Mouse (Mus musculus): ENCODE data around the gene Adra2c. TPM values are rescaled to one million over a fixed set of nuclear protein-coding genes. Genes with fewer than 3 reads are reported as not detected.

Adra2c gene
- polyA plus RNA-seq, 1 experiment: not detected

DNA sequence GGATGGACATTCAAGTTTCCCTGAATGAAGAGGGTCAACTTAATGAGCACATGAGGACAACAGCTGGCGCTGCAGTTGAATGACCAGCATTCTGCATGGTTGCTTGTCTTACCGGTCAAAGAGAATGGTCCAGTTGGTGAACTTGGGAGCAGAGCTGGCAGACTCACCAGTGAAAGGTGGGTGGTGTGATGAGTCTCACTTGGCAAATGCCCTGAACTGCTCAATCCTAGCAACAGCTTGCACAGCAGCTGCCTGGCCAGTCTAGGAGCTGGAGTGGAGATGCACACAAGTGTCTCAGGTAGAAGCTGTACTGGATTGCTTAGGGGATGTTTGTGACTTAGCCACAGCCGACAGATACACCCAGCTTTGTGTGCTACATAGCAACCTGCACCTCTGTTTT lies 26.1 kb downstream of the Adra2c start:
- WGBS: 96% methylated on average over 3 of the region's 3 CpGs
- no peak overlapping the region for H3K27ac ChIP-seq (ENCODE audit: insufficient read depth, low read depth, low read length)
- no peak overlapping the region for H3K4me3 ChIP-seq (ENCODE audit: insufficient read depth, low read depth, low read length)
- peaks cover 3% of the 10 kb centered on the region; the same call in 1 of the 2 replicates for H3K4me1 ChIP-seq (ENCODE audit: control insufficient read depth, insufficient read depth, low read length)
- TF ChIP-seq POLR2A (IDR thresholded peaks at IDR 0.05; ENCODE audit: insufficient read depth, low read depth, low read length) (no peak), CTCF (IDR thresholded peaks at IDR 0.05; ENCODE audit: insufficient read depth, low read depth, low read length) (no peak)

DNA sequence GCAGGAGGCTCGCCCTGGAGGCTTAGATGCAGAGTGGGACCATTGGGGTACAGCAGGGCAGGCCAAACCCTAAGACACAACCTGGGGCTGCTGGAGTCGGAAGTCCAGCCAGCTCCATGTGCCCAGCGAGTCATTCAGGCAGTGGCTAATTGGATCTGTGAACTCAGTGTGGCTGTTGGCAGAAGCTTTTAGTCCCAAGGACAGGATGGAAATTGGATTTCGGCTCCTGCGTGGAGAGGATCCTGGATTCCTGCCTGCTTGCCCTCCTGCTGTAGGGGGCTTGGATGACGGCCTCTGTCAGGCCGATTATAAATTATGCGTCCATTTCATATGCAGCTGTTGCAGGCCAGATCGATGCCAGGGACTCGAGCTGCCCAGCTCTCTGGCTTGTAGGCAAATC lies 27.2 kb downstream of the Adra2c start:
- Histone ChIP-seq H3K4me1 (ENCODE audit: control insufficient read depth, insufficient read depth, low read length) (peaks cover 11% of the 10 kb centered on the region), H3K27ac (ENCODE audit: insufficient read depth, low read depth, low read length) (no peak overlapping the region), H3K4me3 (ENCODE audit: insufficient read depth, low read depth, low read length) (no peak overlapping the region)
- no peak for TF ChIP-seq POLR2A (IDR thresholded peaks at IDR 0.05; ENCODE audit: insufficient read depth, low read depth, low read length)
- TF ChIP-seq CTCF (IDR thresholded peaks at IDR 0.05; ENCODE audit: insufficient read depth, low read depth, low read length): no peak
- 69% methylated on average over 10 of the region's 10 CpGs for WGBS

- Histone ChIP-seq H3K4me3 (ENCODE audit: insufficient read depth, low read depth, low read length) (no peak overlapping the region), H3K27ac (ENCODE audit: insufficient read depth, low read depth, low read length) (no peak overlapping the region), H3K4me1 (ENCODE audit: control insufficient read depth, insufficient read depth, low read length) (peaks cover 14% of the 10 kb centered on the region)
- TF ChIP-seq CTCF (IDR thresholded peaks at IDR 0.05; ENCODE audit: insufficient read depth, low read depth, low read length) (no peak), POLR2A (IDR thresholded peaks at IDR 0.05; ENCODE audit: insufficient read depth, low read depth, low read length) (no peak)
- 100% methylated on average over 1 of the region's 1 CpGs for WGBS
These were observed 28.6 kb downstream of the Adra2c start for GRCm38 (mm10) chr5:35306692-35307091.

DNA sequence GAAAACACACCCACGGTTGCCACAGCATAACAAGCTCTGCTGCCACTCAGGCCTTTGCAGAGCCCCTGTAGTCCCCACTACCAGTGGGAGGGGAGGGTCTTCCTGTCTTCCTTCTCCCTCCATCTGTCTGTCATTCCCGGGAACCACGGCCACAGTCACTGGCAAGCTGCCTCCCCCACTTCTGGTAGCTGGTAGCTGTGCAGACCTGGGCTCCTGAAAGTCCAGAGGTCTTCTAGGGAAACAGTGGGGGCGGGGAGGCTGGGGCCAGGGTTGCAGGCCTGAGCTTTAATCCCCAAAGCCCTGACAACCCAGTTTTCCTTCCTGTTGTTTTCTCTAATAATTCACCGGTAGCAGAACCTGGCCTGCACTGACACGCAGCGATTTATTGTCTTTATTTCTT lies 31.7 kb downstream of the Adra2c start:
- H3K4me1 ChIP-seq (ENCODE audit: control insufficient read depth, insufficient read depth, low read length): peaks cover 27% of the 10 kb centered on the region
- H3K27ac ChIP-seq (ENCODE audit: insufficient read depth, low read depth, low read length): no peak overlapping the region
- WGBS: 66% methylated on average over 7 of the region's 7 CpGs
- H3K4me3 ChIP-seq (ENCODE audit: insufficient read depth, low read depth, low read length): no peak overlapping the region
- TF ChIP-seq CTCF (IDR thresholded peaks at IDR 0.05; ENCODE audit: insufficient read depth, low read depth, low read length) (no peak), POLR2A (IDR thresholded peaks at IDR 0.05; ENCODE audit: insufficient read depth, low read depth, low read length) (no peak)

DNA sequence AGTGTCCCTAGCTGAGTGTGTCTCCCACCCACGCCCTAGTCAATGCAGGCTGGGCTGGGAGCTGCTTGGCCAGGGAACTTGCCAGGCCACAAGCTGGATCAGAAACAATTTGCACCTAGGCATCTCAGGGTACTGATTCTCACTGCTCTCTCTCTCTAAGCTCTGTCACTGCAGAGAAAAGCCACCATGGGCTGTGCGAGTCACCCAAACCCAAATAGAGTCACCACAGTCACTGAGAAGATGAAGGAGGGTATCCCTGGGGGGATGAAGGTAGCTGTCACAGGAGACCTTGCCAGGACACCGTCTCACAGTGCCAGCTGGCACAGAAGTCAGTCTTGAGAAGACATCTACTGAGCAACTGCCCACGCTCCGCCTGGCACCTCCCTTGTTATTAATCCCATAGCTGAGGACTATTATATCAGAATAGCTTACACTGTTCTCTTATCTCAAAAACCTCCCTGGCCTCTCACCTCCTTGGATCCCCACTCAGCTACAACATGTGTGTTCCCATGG lies 33.7 kb downstream of the Adra2c start:
- TF ChIP-seq CTCF (IDR thresholded peaks at IDR 0.05; ENCODE audit: insufficient read depth, low read depth, low read length) (no peak), POLR2A (IDR thresholded peaks at IDR 0.05; ENCODE audit: insufficient read depth, low read depth, low read length) (no peak)
- Histone ChIP-seq H3K27ac (ENCODE audit: insufficient read depth, low read depth, low read length) (no peak overlapping the region), H3K4me3 (ENCODE audit: insufficient read depth, low read depth, low read length) (no peak overlapping the region), H3K4me1 (ENCODE audit: control insufficient read depth, insufficient read depth, low read length) (peaks cover 25% of the 10 kb centered on the region)
- WGBS: 86% methylated on average over 5 of the region's 5 CpGs

GRCm38 (mm10) chr5:35313231-35313821 lies 35.2 kb downstream of the Adra2c start:
- H3K27ac ChIP-seq (ENCODE audit: insufficient read depth, low read depth, low read length): no peak overlapping the region
- WGBS: 3% methylated on average over 21 of the region's 21 CpGs
- H3K4me1 ChIP-seq (ENCODE audit: control insufficient read depth, insufficient read depth, low read length): peaks cover 25% of the 10 kb centered on the region
- TF ChIP-seq CTCF (IDR thresholded peaks at IDR 0.05; ENCODE audit: insufficient read depth, low read depth, low read length) (no peak), POLR2A (IDR thresholded peaks at IDR 0.05; ENCODE audit: insufficient read depth, low read depth, low read length) (no peak)
- H3K4me3 ChIP-seq (ENCODE audit: insufficient read depth, low read depth, low read length): peak overlapping the region; percentile 18

DNA sequence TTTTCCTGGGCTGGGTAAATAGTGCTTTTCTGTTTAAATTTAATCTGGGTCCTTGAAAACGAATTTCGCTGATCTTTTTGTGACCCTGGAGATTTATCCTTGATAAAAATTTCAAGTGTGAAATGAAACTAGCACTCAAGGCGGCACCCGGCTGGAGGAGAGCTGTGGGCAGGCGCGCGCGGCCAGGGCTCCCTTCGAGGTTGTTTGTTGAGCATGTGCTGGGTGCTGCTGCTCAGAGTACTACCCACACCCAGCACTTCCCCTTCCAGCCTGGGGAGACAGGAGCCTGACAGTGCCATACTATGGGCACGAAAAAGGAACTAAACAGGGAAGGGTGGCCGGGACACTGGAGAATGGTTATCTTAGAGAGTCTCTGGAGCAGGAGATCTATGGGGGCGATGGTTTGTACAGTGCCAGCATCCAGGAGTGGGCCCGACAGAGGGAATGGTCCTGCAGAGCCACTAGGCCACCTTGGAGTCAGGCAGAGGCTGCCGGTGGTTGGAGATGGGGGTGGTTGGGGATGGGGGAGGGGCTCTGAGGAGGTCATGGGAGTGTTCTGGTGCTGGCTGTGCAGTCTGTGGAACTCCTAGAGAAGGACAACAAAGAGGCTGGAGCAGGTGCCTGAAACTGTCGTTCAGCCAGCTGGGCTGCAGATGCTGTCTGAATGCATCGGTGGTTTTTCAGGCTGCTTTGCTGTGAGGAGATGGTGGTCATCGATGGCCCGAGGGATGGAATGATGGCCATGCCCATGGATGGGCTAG lies 35.9 kb downstream of the Adra2c start:
- no peak overlapping the region for H3K27ac ChIP-seq (ENCODE audit: insufficient read depth, low read depth, low read length)
- peaks cover 25% of the 10 kb centered on the region for H3K4me1 ChIP-seq (ENCODE audit: control insufficient read depth, insufficient read depth, low read length)
- 16% methylated on average over 18 of the region's 18 CpGs for WGBS
- H3K4me3 ChIP-seq (ENCODE audit: insufficient read depth, low read depth, low read length): peak overlapping the region; percentile 18; the same call in 1 of the 2 replicates
- TF ChIP-seq CTCF (IDR thresholded peaks at IDR 0.05; ENCODE audit: insufficient read depth, low read depth, low read length) (no peak), POLR2A (IDR thresholded peaks at IDR 0.05; ENCODE audit: insufficient read depth, low read depth, low read length) (no peak)

DNA sequence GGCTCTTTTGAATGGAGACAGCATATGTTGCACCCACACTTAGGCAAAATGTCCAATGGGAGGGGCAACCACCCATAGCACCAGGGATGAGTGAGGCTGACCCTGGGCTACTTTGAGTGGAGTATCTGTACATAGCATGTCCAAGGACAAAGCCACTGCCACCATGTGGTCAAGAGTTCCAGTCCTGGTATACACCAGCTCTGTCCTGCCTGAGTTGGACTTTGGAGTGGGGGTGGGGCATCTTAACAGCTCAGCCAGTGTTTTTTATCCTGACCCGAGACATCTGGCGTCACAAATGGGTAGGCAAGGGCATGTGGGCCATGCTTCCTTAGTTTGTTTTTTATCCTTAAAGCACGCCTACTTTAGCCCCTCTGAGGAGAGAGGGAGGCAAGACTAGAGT lies 36.5 kb downstream of the Adra2c start:
- Histone ChIP-seq H3K4me3 (ENCODE audit: insufficient read depth, low read depth, low read length) (no peak overlapping the region), H3K27ac (ENCODE audit: insufficient read depth, low read depth, low read length) (no peak overlapping the region), H3K4me1 (ENCODE audit: control insufficient read depth, insufficient read depth, low read length) (peaks cover 23% of the 10 kb centered on the region)
- WGBS: 64% methylated on average over 3 of the region's 3 CpGs
- TF ChIP-seq CTCF (IDR thresholded peaks at IDR 0.05; ENCODE audit: insufficient read depth, low read depth, low read length) (no peak), POLR2A (IDR thresholded peaks at IDR 0.05; ENCODE audit: insufficient read depth, low read depth, low read length) (no peak)

DNA sequence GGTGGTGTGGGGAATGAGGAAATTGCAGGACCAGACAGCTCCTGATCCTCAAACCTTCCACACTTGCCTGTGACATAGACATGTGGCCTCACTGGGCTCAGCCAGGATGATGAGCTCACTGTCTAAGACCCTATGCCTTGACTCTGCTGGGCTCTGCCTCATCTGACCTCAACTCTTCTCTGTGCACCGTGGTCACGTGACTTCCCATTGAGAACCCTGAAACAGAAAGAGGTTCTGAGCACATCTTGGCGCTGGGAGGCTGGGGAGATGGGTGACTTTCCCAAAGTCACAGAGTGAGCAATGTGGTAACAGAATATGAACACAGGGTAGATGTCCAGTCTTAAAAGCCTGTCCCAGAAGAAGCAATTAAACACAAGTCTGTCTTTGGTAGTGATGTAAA lies 37.1 kb downstream of the Adra2c start:
- Histone ChIP-seq H3K4me3 (ENCODE audit: insufficient read depth, low read depth, low read length) (no peak overlapping the region), H3K4me1 (ENCODE audit: control insufficient read depth, insufficient read depth, low read length) (peaks cover 18% of the 10 kb centered on the region), H3K27ac (ENCODE audit: insufficient read depth, low read depth, low read length) (no peak overlapping the region)
- 83% methylated on average over 3 of the region's 3 CpGs for WGBS
- TF ChIP-seq POLR2A (IDR thresholded peaks at IDR 0.05; ENCODE audit: insufficient read depth, low read depth, low read length) (no peak), CTCF (IDR thresholded peaks at IDR 0.05; ENCODE audit: insufficient read depth, low read depth, low read length) (no peak)

Data from olfactory bulb, adult 2 months (tissue).